Mouse (Mus musculus) liver, adult 10 weeks (tissue): ENCODE measurements around the gene Itgbl1. TPM values are rescaled to one million over a fixed set of nuclear protein-coding genes. Genes with fewer than 3 reads are reported as not detected.

ENCODE experiments used
- polyA plus RNA-seq: library from polyadenylated mRNA; stranded (reverse); fragments of 350-450 nt; fragmentation: Illumina TruSeq; extraction: RNeasy Lipid Tissue Mini Kit (QIAGEN cat#74804); gene quantifications from one replicate; pipeline ENCODE4 v1.2.3, GENCODE M21; 2014; ENCODE audit warnings: low read depth, low replicate concordance

Gene Itgbl1
- 0.42 TPM for polyA plus RNA-seq

GRCm38 (mm10) chr14:123659921-123660385 lies at the start of gene Itgbl1:
Itgbl1 (plus strand) TSS chr14:123659971.

GRCm38 (mm10) chr14:123626501-123627179 lies 33.1 kb upstream of the Itgbl1 start, which contains the start of gene Nalcn:
Nalcn (minus strand) TSS chr14:123627144.

Other genes with a start within 250 kb of the Itgbl1 start
- not detected for gene Nalcn, start 32.8 kb upstream of the Itgbl1 start, polyA plus RNA-seq